Mouse (Mus musculus): ENCODE measurements at regions not wholly inside any gene's neighbourhood (a gene's known extent, or its start where the extent isn't known, plus 50 kb on each side); places are given as distances from the start of the nearest gene placed in this dataset.

GRCm38 (mm10) chr14:25112832-25113231 lies 346.2 kb upstream of the Zmiz1 start:
- H3K4me3 ChIP-seq (ENCODE audit: insufficient read depth in 1 of 2, low read depth in 1 of 2, low read length in 2 of 2, poor library complexity in 1 of 2, severe bottlenecking in 1 of 2) = no peak overlapping the region
- DNase-seq (ENCODE audit: low read depth, low spot score) = no peak
- H3K27ac ChIP-seq (ENCODE audit: insufficient read depth, low read depth, low read length, poor library complexity, severe bottlenecking) = no peak overlapping the region
- in situ Hi-C loops (cut with MboI; ENCODE audit: low sequenced_read_pairs in 2 of 2, unreplicated experiment in 2 of 2) = no loop called here
- H3K9me3 ChIP-seq (ENCODE audit: control insufficient read depth, insufficient read depth, low read depth, low read length) = no peaks in the 10 kb centered on the region
- no peaks in the 10 kb centered on the region for H3K36me3 ChIP-seq (ENCODE audit: control insufficient read depth, insufficient read depth, low read length, poor library complexity, severe bottlenecking)
- no peak overlapping the region for H3K9ac ChIP-seq (ENCODE audit: insufficient read depth, low read depth, low read length, poor library complexity, severe bottlenecking)
- TF ChIP-seq CHD2 (IDR thresholded peaks at IDR 0.05; ENCODE audit: low read depth, low read length) = no peak
- no peak for TF ChIP-seq HCFC1 (IDR thresholded peaks at IDR 0.05; ENCODE audit: borderline replicate concordance, insufficient read depth, low read length)
- TF ChIP-seq ZC3H11A (IDR thresholded peaks at IDR 0.05; ENCODE audit: borderline replicate concordance, low read depth, low read length) = no peak
- no peak for TF ChIP-seq ZNF384 (IDR thresholded peaks at IDR 0.05; ENCODE audit: low read depth, low read length)
- TF ChIP-seq MAFK (IDR thresholded peaks at IDR 0.05; ENCODE audit: insufficient read depth, low read depth, low read length) = no peak
- H3K4me1 ChIP-seq (ENCODE audit: control insufficient read depth in 2 of 2, insufficient read depth in 2 of 2, low read length in 2 of 2, poor library complexity in 1 of 2) = peaks cover 0 to 8% of the 10 kb centered on the region in 2 experiments; a peak in 2 of 4 replicates

- Histone ChIP-seq H3K36me3 (ENCODE audit: control insufficient read depth, insufficient read depth, low read length, poor library complexity, severe bottlenecking) (no peaks in the 10 kb centered on the region), H3K27ac (ENCODE audit: insufficient read depth, low read depth, low read length, poor library complexity, severe bottlenecking) (no peak overlapping the region), H3K4me1 (ENCODE audit: control insufficient read depth in 2 of 2, insufficient read depth in 2 of 2, low read length in 2 of 2, poor library complexity in 1 of 2) (peaks cover 0 to 5% of the 10 kb centered on the region in 2 experiments; a peak in 2 of 4 replicates), H3K4me3 (ENCODE audit: insufficient read depth in 1 of 2, low read depth in 1 of 2, low read length in 2 of 2, poor library complexity in 1 of 2, severe bottlenecking in 1 of 2) (no peak overlapping the region), H3K9ac (ENCODE audit: insufficient read depth, low read depth, low read length, poor library complexity, severe bottlenecking) (no peak overlapping the region), H3K9me3 (ENCODE audit: control insufficient read depth, insufficient read depth, low read depth, low read length) (no peaks in the 10 kb centered on the region)
- no peak for TF ChIP-seq ZC3H11A (IDR thresholded peaks at IDR 0.05; ENCODE audit: borderline replicate concordance, low read depth, low read length)
- TF ChIP-seq MAFK (IDR thresholded peaks at IDR 0.05; ENCODE audit: insufficient read depth, low read depth, low read length) = no peak
- no peak for TF ChIP-seq ZNF384 (IDR thresholded peaks at IDR 0.05; ENCODE audit: low read depth, low read length)
- TF ChIP-seq HCFC1 (IDR thresholded peaks at IDR 0.05; ENCODE audit: borderline replicate concordance, insufficient read depth, low read length) = no peak
- no peak for TF ChIP-seq CHD2 (IDR thresholded peaks at IDR 0.05; ENCODE audit: low read depth, low read length)
- no peak for DNase-seq (ENCODE audit: low read depth, low spot score)
- in situ Hi-C loops (cut with MboI; ENCODE audit: low sequenced_read_pairs in 2 of 2, unreplicated experiment in 2 of 2) = no loop called here
These were observed 345.7 kb upstream of the Zmiz1 start for GRCm38 (mm10) chr14:25113326-25113725.

- Histone ChIP-seq H3K9ac (ENCODE audit: insufficient read depth, low read depth, low read length, poor library complexity, severe bottlenecking) (no peak overlapping the region), H3K27ac (ENCODE audit: insufficient read depth, low read depth, low read length, poor library complexity, severe bottlenecking) (no peak overlapping the region), H3K4me3 (ENCODE audit: insufficient read depth in 1 of 2, low read depth in 1 of 2, low read length in 2 of 2, poor library complexity in 1 of 2, severe bottlenecking in 1 of 2) (no peak overlapping the region), H3K4me1 (ENCODE audit: control insufficient read depth in 2 of 2, insufficient read depth in 2 of 2, low read length in 2 of 2, poor library complexity in 1 of 2) (no peaks in the 10 kb centered on the region; a peak in 1 of 4 replicates), H3K9me3 (ENCODE audit: control insufficient read depth, insufficient read depth, low read depth, low read length) (no peaks in the 10 kb centered on the region), H3K36me3 (ENCODE audit: control insufficient read depth, insufficient read depth, low read length, poor library complexity, severe bottlenecking) (no peaks in the 10 kb centered on the region)
- TF ChIP-seq ZC3H11A (IDR thresholded peaks at IDR 0.05; ENCODE audit: borderline replicate concordance, low read depth, low read length) = peak; percentile 53
- TF ChIP-seq ZNF384 (IDR thresholded peaks at IDR 0.05; ENCODE audit: low read depth, low read length) = no peak
- in situ Hi-C loops (cut with MboI; ENCODE audit: low sequenced_read_pairs in 2 of 2, unreplicated experiment in 2 of 2) = no loop called here
- DNase-seq (ENCODE audit: low read depth, low spot score) = peak; percentile 48
These were observed 342.6 kb upstream of the Zmiz1 start for GRCm38 (mm10) chr14:25116424-25116823.

GRCm38 (mm10) chr14:25119999-25120398 lies 339.0 kb upstream of the Zmiz1 start:
- Histone ChIP-seq H3K36me3 (ENCODE audit: control insufficient read depth, insufficient read depth, low read length, poor library complexity, severe bottlenecking) (no peaks in the 10 kb centered on the region), H3K9me3 (ENCODE audit: control insufficient read depth, insufficient read depth, low read depth, low read length) (no peaks in the 10 kb centered on the region), H3K4me3 (ENCODE audit: insufficient read depth in 1 of 2, low read depth in 1 of 2, low read length in 2 of 2, poor library complexity in 1 of 2, severe bottlenecking in 1 of 2) (no peak overlapping the region), H3K4me1 (ENCODE audit: control insufficient read depth in 2 of 2, insufficient read depth in 2 of 2, low read length in 2 of 2, poor library complexity in 1 of 2) (no peaks in the 10 kb centered on the region), H3K27ac (ENCODE audit: insufficient read depth, low read depth, low read length, poor library complexity, severe bottlenecking) (no peak overlapping the region), H3K9ac (ENCODE audit: insufficient read depth, low read depth, low read length, poor library complexity, severe bottlenecking) (no peak overlapping the region)
- TF ChIP-seq MAFK (IDR thresholded peaks at IDR 0.05; ENCODE audit: insufficient read depth, low read depth, low read length) (no peak), ZNF384 (IDR thresholded peaks at IDR 0.05; ENCODE audit: low read depth, low read length) (no peak), ZC3H11A (IDR thresholded peaks at IDR 0.05; ENCODE audit: borderline replicate concordance, low read depth, low read length) (no peak)
- no peak for DNase-seq (ENCODE audit: low read depth, low spot score)
- in situ Hi-C loops (cut with MboI; ENCODE audit: low sequenced_read_pairs in 2 of 2, unreplicated experiment in 2 of 2) = no loop called here

GRCm38 (mm10) chr14:25120506-25120905 lies 338.5 kb upstream of the Zmiz1 start:
- TF ChIP-seq MAFK (IDR thresholded peaks at IDR 0.05; ENCODE audit: insufficient read depth, low read depth, low read length) = no peak
- TF ChIP-seq ZC3H11A (IDR thresholded peaks at IDR 0.05; ENCODE audit: borderline replicate concordance, low read depth, low read length) = no peak
- no peak for TF ChIP-seq HCFC1 (IDR thresholded peaks at IDR 0.05; ENCODE audit: borderline replicate concordance, insufficient read depth, low read length)
- H3K36me3 ChIP-seq (ENCODE audit: control insufficient read depth, insufficient read depth, low read length, poor library complexity, severe bottlenecking) = no peaks in the 10 kb centered on the region
- H3K27ac ChIP-seq (ENCODE audit: insufficient read depth, low read depth, low read length, poor library complexity, severe bottlenecking) = no peak overlapping the region
- no peaks in the 10 kb centered on the region for H3K9me3 ChIP-seq (ENCODE audit: control insufficient read depth, insufficient read depth, low read depth, low read length)
- no peak overlapping the region for H3K9ac ChIP-seq (ENCODE audit: insufficient read depth, low read depth, low read length, poor library complexity, severe bottlenecking)
- H3K4me3 ChIP-seq (ENCODE audit: insufficient read depth in 1 of 2, low read depth in 1 of 2, low read length in 2 of 2, poor library complexity in 1 of 2, severe bottlenecking in 1 of 2) = no peak overlapping the region
- H3K4me1 ChIP-seq (ENCODE audit: control insufficient read depth in 2 of 2, insufficient read depth in 2 of 2, low read length in 2 of 2, poor library complexity in 1 of 2) = no peaks in the 10 kb centered on the region
- no peak for DNase-seq (ENCODE audit: low read depth, low spot score)
- in situ Hi-C loops (cut with MboI; ENCODE audit: low sequenced_read_pairs in 2 of 2, unreplicated experiment in 2 of 2) = no loop called here
